ENCODE assay signal across 13 mouse cellular contexts in the genomic region with DNA sequence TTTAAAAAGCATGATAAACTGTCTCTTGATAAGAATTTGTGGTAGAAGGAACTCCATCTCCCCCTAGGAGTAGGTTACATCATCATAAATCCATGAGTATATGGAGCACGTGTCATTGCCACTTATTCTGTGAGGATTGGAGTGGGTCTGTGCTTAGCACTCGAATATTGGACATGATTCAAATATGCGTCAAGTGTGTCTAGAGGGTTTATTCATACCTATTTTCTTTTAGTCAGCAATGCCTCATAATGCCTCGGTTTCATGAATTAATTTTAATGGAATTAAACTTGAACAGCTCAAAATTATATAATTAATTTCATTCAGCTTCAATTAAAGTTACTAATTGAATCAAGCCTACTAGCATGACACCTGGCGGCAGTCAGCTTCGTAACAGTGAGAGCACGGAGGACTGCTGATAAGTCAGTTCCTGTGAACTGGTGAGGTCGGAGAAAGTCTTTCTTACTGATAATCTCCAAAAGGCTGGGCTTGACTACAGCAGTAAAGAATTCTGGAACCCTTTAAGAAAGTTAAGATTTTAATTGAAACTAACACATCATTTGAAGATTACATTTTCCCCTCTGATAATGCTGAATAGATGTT. TPM values are rescaled to one million over a fixed set of nuclear protein-coding genes. Genes with fewer than 3 reads are reported as not detected.
DNase-seq lines count a peak whose midpoint lies in the region; ATAC-seq and TF ChIP-seq lines count a peak whose summit lies in the region.
"Had no signal": no experiment of that assay in that cellular context is flagged by ENCODE, and none has a peak within 500 bp of the region (broad histone marks: within the 10 kb centered on the region; RNA-seq: fewer than 3 reads in every experiment).

No protein-coding gene starts in this region.

- no peaks in the 10 kb centered on the region for H3K27me3 ChIP-seq in forebrain, embryonic 14.5 days (replicated peaks; ENCODE audit: control insufficient read depth, insufficient read depth, low read length)
- H3K27me3 ChIP-seq in forebrain, embryonic 12.5 days = no peaks in the 10 kb centered on the region
- H3K27me3 ChIP-seq in hindbrain, postnatal 0 days (ENCODE audit: insufficient read depth, low read length) = no peaks in the 10 kb centered on the region
- H3K27me3 ChIP-seq in hindbrain, embryonic 16.5 days (replicated peaks; ENCODE audit: control insufficient read depth, insufficient read depth, low read length) = no peaks in the 10 kb centered on the region
- no peaks in the 10 kb centered on the region for H3K27me3 ChIP-seq in C2C12 (ENCODE audit: control insufficient read depth, insufficient read depth, insufficient read length)

- no peaks in the 10 kb centered on the region for H3K4me1 ChIP-seq in forebrain, embryonic 14.5 days (ENCODE audit: control insufficient read depth, insufficient read depth, low read length)
- no peaks in the 10 kb centered on the region for H3K4me1 ChIP-seq in forebrain, embryonic 12.5 days
- H3K4me1 ChIP-seq in hindbrain, postnatal 0 days (ENCODE audit: insufficient read depth, low read length) = no peaks in the 10 kb centered on the region
- H3K4me1 ChIP-seq in hindbrain, embryonic 16.5 days (ENCODE audit: control insufficient read depth, insufficient read depth, low read depth, low read length) = no peaks in the 10 kb centered on the region

- H3K4me2 ChIP-seq in forebrain, embryonic 14.5 days (ENCODE audit: low read length) = no peak overlapping the region
- no peak overlapping the region for H3K4me2 ChIP-seq in forebrain, embryonic 12.5 days
- no peak overlapping the region for H3K4me2 ChIP-seq in hindbrain, postnatal 0 days (ENCODE audit: low read depth, low read length)
- no peak overlapping the region for H3K4me2 ChIP-seq in hindbrain, embryonic 16.5 days (ENCODE audit: low read length)

- peak; percentile 29; the same call in 1 of the 2 replicates for TF ChIP-seq CTCF in hindbrain, postnatal 0 days (IDR thresholded peaks at IDR 0.05; ENCODE audit: low read depth)
- TF ChIP-seq CTCF in C2C12 (IDR thresholded peaks at IDR 0.05; ENCODE audit: control insufficient read depth, insufficient read depth, insufficient read length) = no peak

- 44% methylated on average over 8 of the region's 8 CpGs for WGBS in forebrain, embryonic 14.5 days
- WGBS in forebrain, embryonic 12.5 days = 77% methylated on average over 8 of the region's 8 CpGs
- WGBS in hindbrain, postnatal 0 days = 57% methylated on average over 8 of the region's 8 CpGs
- WGBS in hindbrain, embryonic 16.5 days = 64% methylated on average over 8 of the region's 8 CpGs

- H3K4me3 ChIP-seq in forebrain, embryonic 14.5 days (ENCODE audit: low read depth, low read length) = no peak overlapping the region
- H3K4me3 ChIP-seq in forebrain, embryonic 12.5 days (replicated peaks) = no peak overlapping the region
- H3K4me3 ChIP-seq in hindbrain, postnatal 0 days (ENCODE audit: low read length) = no peak overlapping the region
- H3K4me3 ChIP-seq in hindbrain, embryonic 16.5 days (ENCODE audit: low read length) = no peak overlapping the region
- no peak overlapping the region for H3K4me3 ChIP-seq in C2C12 (ENCODE audit: insufficient read depth, poor library complexity, severe bottlenecking)

- ATAC-seq in forebrain, embryonic 14.5 days = peak; percentile 71; the same call in 1 of the 2 replicates
- no peak for ATAC-seq in forebrain, embryonic 12.5 days (ENCODE audit: low FRiP score)
- 0 out of 2 replicates have a peak, but pooled peaks have one; percentile 53 for ATAC-seq in hindbrain, postnatal 0 days
- no peak for ATAC-seq in hindbrain, embryonic 16.5 days

- DNase-seq in forebrain, embryonic 14.5 days (ENCODE audit: low spot score) = peak; percentile 60
- peak; percentile 15 for DNase-seq in hindbrain, postnatal 0 days (ENCODE audit: low spot score)
- DNase-seq in lung, postnatal 10 days = peak; percentile 54
- DNase-seq in thymus, postnatal 0 days (ENCODE audit: low spot score) = no peak
- no peak for DNase-seq in MN1 (ENCODE audit: low spot score)
- DNase-seq: B cell, adult 2 months; cerebellum, postnatal 36 days; gastrocnemius, postnatal 10 days; thymus, adult 2 months had no signal

- peaks cover 83% of the 10 kb centered on the region for H3K79me2 ChIP-seq in C2C12 (ENCODE audit: control insufficient read depth, insufficient read depth)

- H3K27ac ChIP-seq in forebrain, embryonic 14.5 days (ENCODE audit: low read depth, low read length) = no peak overlapping the region
- H3K27ac ChIP-seq in forebrain, embryonic 12.5 days = no peak overlapping the region
- H3K27ac ChIP-seq in hindbrain, postnatal 0 days = no peak overlapping the region
- no peak overlapping the region for H3K27ac ChIP-seq in hindbrain, embryonic 16.5 days (ENCODE audit: low read depth, low read length)

- H3K36me3 ChIP-seq in forebrain, embryonic 14.5 days (ENCODE audit: control insufficient read depth, insufficient read depth, low read length) = no peaks in the 10 kb centered on the region
- no peaks in the 10 kb centered on the region for H3K36me3 ChIP-seq in forebrain, embryonic 12.5 days (replicated peaks)
- no peaks in the 10 kb centered on the region for H3K36me3 ChIP-seq in hindbrain, postnatal 0 days (ENCODE audit: insufficient read depth, low read length)
- no peaks in the 10 kb centered on the region for H3K36me3 ChIP-seq in hindbrain, embryonic 16.5 days (ENCODE audit: control insufficient read depth, insufficient read depth, low read length)
- H3K36me3 ChIP-seq in C2C12 (ENCODE audit: control insufficient read depth, insufficient read depth) = peaks cover 42% of the 10 kb centered on the region

- no peaks in the 10 kb centered on the region for H3K9me3 ChIP-seq in forebrain, embryonic 14.5 days (replicated peaks; ENCODE audit: control insufficient read depth, low read length)
- H3K9me3 ChIP-seq in forebrain, embryonic 12.5 days = no peaks in the 10 kb centered on the region
- H3K9me3 ChIP-seq in hindbrain, postnatal 0 days (ENCODE audit: low read length) = no peaks in the 10 kb centered on the region
- no peaks in the 10 kb centered on the region for H3K9me3 ChIP-seq in hindbrain, embryonic 16.5 days (ENCODE audit: control insufficient read depth, low read length)

- H3K79me3 ChIP-seq in C2C12 (ENCODE audit: low read depth) = peaks cover 27% of the 10 kb centered on the region

- H3K9ac ChIP-seq in forebrain, embryonic 14.5 days (ENCODE audit: low read length) = no peak overlapping the region
- H3K9ac ChIP-seq in forebrain, embryonic 12.5 days = no peak overlapping the region
- H3K9ac ChIP-seq in hindbrain, postnatal 0 days (replicated peaks; ENCODE audit: low read length) = no peak overlapping the region
- no peak overlapping the region for H3K9ac ChIP-seq in hindbrain, embryonic 16.5 days (ENCODE audit: low read depth, low read length)

- no peak overlapping the region for H3ac ChIP-seq in C2C12 (ENCODE audit: control insufficient read depth, insufficient read length, low read depth)

TF ChIP-seq in C2C12, 6 proteins besides CTCF, POLR2A, EP300 and RAD21:
- peak; percentile 7 for TF ChIP-seq USF1 (IDR thresholded peaks at IDR 0.05; ENCODE audit: low read depth)
- TF ChIP-seq FOSL1 (IDR thresholded peaks at IDR 0.05; ENCODE audit: insufficient read depth, low read length, poor library complexity, severe bottlenecking) = no peak
- TF ChIP-seq MYOD1 (IDR thresholded peaks at IDR 0.05; ENCODE audit: control insufficient read depth, insufficient read length, low read depth) = no peak
- no peak for TF ChIP-seq MAX (IDR thresholded peaks at IDR 0.05)
- TF ChIP-seq CEBPB (IDR thresholded peaks at IDR 0.05; ENCODE audit: low read depth) = no peak
- TF ChIP-seq MYOG (IDR thresholded peaks at IDR 0.05; ENCODE audit: control insufficient read depth, extremely low read depth, insufficient read length) = no peak

RNA-seq across cellular contexts. Expression of gene Mdfic, which starts 17.0 kb away (rescaled TPM):
- polyA plus RNA-seq in forebrain, embryonic 14.5 days (2014; fragmentation: Nextera tagmentation; extraction: Ambion mirVana) = 2.1 and 2.2 TPM in 2 replicates
- 3.6 and 5.2 TPM in 2 replicates for polyA plus RNA-seq in forebrain, embryonic 12.5 days (2016; fragmentation: Nextera tagmentation; extraction: Ambion mirVana)
- total RNA-seq in hindbrain, postnatal 0 days (2014; rRNA removed) = 4.2 and 8.6 TPM in 2 replicates
- polyA plus RNA-seq in hindbrain, postnatal 0 days (2015; fragmentation: Nextera tagmentation; extraction: Ambion mirVana) = 0.81 and 1.4 TPM in 2 replicates
- 1.2 and 2.0 TPM in 2 replicates for polyA plus RNA-seq in hindbrain, embryonic 16.5 days (2015; fragmentation: Nextera tagmentation; extraction: Ambion mirVana)
- polyA plus RNA-seq in C2C12 (2012; fragmentation: generic; extraction: Trizol) = 17.6 TPM
- polyA plus RNA-seq in thymus, postnatal 0 days (2015; fragmentation: Nextera tagmentation; extraction: Ambion mirVana) = 2.0 and 2.2 TPM in 2 replicates
- total RNA-seq: MEL had no signal

Comparison
In these comparisons a context has a peak if more than half of its experiments do, and no peak if none do; other contexts are left out.
1. ATAC-seq: peak in forebrain, embryonic 14.5 days (single experiment) and hindbrain, postnatal 0 days (single experiment); none in forebrain, embryonic 12.5 days (single experiment) and hindbrain, embryonic 16.5 days (single experiment).
2. DNase-seq: peak in forebrain, embryonic 14.5 days (single experiment), hindbrain, postnatal 0 days (single experiment) and lung, postnatal 10 days (single experiment); none in thymus, postnatal 0 days (single experiment) and MN1 (single experiment).